Mouse (Mus musculus) liver, embryonic 14.5 days (tissue): ENCODE measurements around the gene Cdk12. TPM values are rescaled to one million over a fixed set of nuclear protein-coding genes. Genes with fewer than 3 reads are reported as not detected.

ENCODE experiments used
- ATAC-seq: fragments of 200-750 bp; cut with Nextera tagmentation; 2 replicates; pipeline ENCODE4 v1.8.0; 2017; ENCODE audit warnings: moderate number of reproducible peaks, mild to moderate bottlenecking, moderate library complexity; ENCODE audit not compliant: insufficient read depth
- DNase-seq, 3 experiments: peaks; one replicate each; pipeline ENCODE4 v3.0.0-alpha.2; 2012 to 2013; ENCODE audit warnings: low read depth in 3 of 3, low spot score in 3 of 3
- H3K27ac ChIP-seq: fragments of 300-500 bp; sonication (generic); 2 replicates; pipeline ENCODE4 v1.5.1; 2014; ENCODE audit warnings: moderate library complexity, mild to moderate bottlenecking, control low read depth, inconsistent platforms
- H3K27me3 ChIP-seq: fragments of 300-500 bp; sonication (generic); 2 replicates; pipeline ENCODE4 v1.6.1; 2014; ENCODE audit warnings: mild to moderate bottlenecking, low read length, moderate library complexity; ENCODE audit not compliant: control insufficient read depth, insufficient read depth
- H3K36me3 ChIP-seq: fragments of 300-500 bp; sonication (generic); replicated peaks from 2 replicates; pipeline ENCODE4 v1.6.1; 2014; ENCODE audit warnings: low read depth; ENCODE audit not compliant: control insufficient read depth, insufficient read depth
- H3K4me1 ChIP-seq, 2 experiments: fragments of 200-500 bp in 1 of 2; fragments of 300-500 bp in 1 of 2; sonication (generic) in 1 of 2; replicated peaks; 2 replicates each; pipeline ENCODE4 v1.6.1; 2012 to 2014; ENCODE audit warnings: antibody characterized with exemption in 1 of 2, inconsistent platforms in 1 of 2, low read length in 1 of 2; ENCODE audit not compliant: control insufficient read depth in 2 of 2, insufficient read depth in 2 of 2
- H3K4me2 ChIP-seq: fragments of 300-500 bp; sonication (generic); 2 replicates; pipeline ENCODE4 v1.6.1; 2014; ENCODE audit warnings: low read depth, mild to moderate bottlenecking, control low read depth, moderate library complexity
- H3K4me3 ChIP-seq, 2 experiments: fragments of 200-500 bp in 1 of 2; fragments of 300-500 bp in 1 of 2; sonication (generic) in 1 of 2; 2 replicates each; pipeline ENCODE4 v1.5.1; 2012 to 2014; ENCODE audit warnings: low read depth in 2 of 2, low read length in 2 of 2, mild to moderate bottlenecking in 2 of 2, control low read depth in 1 of 2, inconsistent platforms in 1 of 2, moderate library complexity in 1 of 2; ENCODE audit not compliant: insufficient read depth in 1 of 2
- H3K9ac ChIP-seq: fragments of 300-500 bp; sonication (generic); replicated peaks from 2 replicates; pipeline ENCODE4 v1.6.1; 2014; ENCODE audit warnings: mild to moderate bottlenecking, control low read depth, moderate library complexity
- H3K9me3 ChIP-seq: fragments of 300-500 bp; sonication (generic); 2 replicates; pipeline ENCODE4 v1.6.1; 2016; ENCODE audit warnings: low read length, mixed read lengths; ENCODE audit not compliant: control insufficient read depth
- CTCF ChIP-seq: IDR thresholded peaks from 2 replicates; pipeline ENCODE4 v1.5.1; 2016; ENCODE audit warnings: antibody characterized with exemption, low read depth, control low read depth
- EP300 ChIP-seq: IDR thresholded peaks from 2 replicates; pipeline ENCODE4 v1.6.1; 2016; ENCODE audit warnings: antibody characterized with exemption, low read depth
- WGBS: fragments of 180-500 bp; shearing (Covaris S2); extraction: QIAGEN DNeasy Blood & Tissue Kit; methylation state at CpG from one replicate; pipeline ENCODE4 v1.1.7; 2014; ENCODE audit not compliant: insufficient replicate concordance; 5-methylcytosine and 5-hydroxymethylcytosine counted together
- polyA plus RNA-seq, 2 experiments: library from polyadenylated mRNA; depleted of rRNA in 1 of 2; stranded (reverse) in 1 of 2; unstranded in 1 of 2; fragments of >200 nt; fragmentation: Nextera tagmentation in 1 of 2; extraction: Ambion mirVana in 1 of 2; gene quantifications; 2 replicates each; pipeline versions ENCODE4 v1.2.1 to v1.2.3; 2012 to 2014

The Cdk12 gene
- polyA plus RNA-seq, 2 experiments = 4.7 to 9.8 TPM

DNA sequence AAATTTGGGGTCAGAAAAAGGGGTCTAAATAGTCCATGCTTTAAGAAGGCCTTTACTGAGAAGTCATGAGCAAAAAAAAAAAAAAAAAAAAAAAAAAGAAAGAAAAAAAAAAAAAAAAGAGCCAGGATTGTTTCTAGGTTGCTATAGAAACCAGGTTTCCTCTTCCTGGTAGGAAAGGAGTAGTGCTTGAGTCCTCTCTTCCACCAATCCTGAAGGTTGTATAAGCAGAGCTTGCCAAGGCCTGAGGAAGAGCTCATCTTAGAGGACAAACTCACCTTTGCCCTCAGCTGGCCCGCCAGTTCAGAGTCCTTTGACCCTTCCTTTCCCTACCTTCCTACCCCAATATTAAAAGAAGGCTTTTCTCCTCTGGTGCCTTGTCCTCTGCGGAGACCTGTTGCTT, 82.5 kb downstream of the Cdk12 start:
- Histone ChIP-seq H3K27me3 (no peaks in the 10 kb centered on the region; the same call in none of the 2 replicates), H3K9me3 (no peaks in the 10 kb centered on the region), H3K4me2 (no peak overlapping the region), H3K9ac (no peak overlapping the region), H3K27ac (no peak overlapping the region), H3K4me3 (no peak overlapping the region), H3K4me1 (no peaks in the 10 kb centered on the region), H3K36me3 (no peaks in the 10 kb centered on the region)
- WGBS = 59% methylated on average over 2 of the region's 2 CpGs
- ATAC-seq (no peak), DNase-seq (no peak)
- TF ChIP-seq CTCF = no peak
- TF ChIP-seq EP300 = no peak

DNA sequence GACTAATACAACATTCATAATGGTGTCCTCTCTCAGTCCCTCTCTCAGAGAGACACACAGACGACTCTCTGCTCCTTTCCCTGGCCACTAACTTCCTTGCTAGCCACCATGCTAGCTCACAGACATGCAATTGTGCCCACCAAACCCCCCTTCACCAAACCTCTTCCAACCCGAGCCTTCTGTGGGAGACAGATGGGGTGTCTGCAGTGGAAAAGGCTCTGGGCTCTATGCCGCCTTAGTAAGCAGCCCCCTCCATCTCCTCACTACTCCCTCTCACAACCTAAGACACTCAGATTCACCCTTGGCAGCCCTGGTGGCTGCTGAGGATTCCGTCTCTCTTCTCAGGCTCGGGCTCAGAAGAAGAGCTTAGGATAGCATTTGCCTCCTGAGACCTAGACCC, 84.7 kb downstream of the Cdk12 start:
- H3K9ac ChIP-seq = no peak overlapping the region
- 31% methylated on average over 5 of the region's 5 CpGs for WGBS
- no peak for ATAC-seq
- no peak overlapping the region for H3K4me2 ChIP-seq
- H3K4me3 ChIP-seq = no peak overlapping the region
- H3K27me3 ChIP-seq = no peaks in the 10 kb centered on the region; the same call in none of the 2 replicates
- H3K4me1 ChIP-seq = no peaks in the 10 kb centered on the region
- no peak for DNase-seq
- TF ChIP-seq CTCF = no peak
- TF ChIP-seq EP300 = no peak
- no peaks in the 10 kb centered on the region for H3K36me3 ChIP-seq
- no peak overlapping the region for H3K27ac ChIP-seq
- H3K9me3 ChIP-seq = no peaks in the 10 kb centered on the region

DNA sequence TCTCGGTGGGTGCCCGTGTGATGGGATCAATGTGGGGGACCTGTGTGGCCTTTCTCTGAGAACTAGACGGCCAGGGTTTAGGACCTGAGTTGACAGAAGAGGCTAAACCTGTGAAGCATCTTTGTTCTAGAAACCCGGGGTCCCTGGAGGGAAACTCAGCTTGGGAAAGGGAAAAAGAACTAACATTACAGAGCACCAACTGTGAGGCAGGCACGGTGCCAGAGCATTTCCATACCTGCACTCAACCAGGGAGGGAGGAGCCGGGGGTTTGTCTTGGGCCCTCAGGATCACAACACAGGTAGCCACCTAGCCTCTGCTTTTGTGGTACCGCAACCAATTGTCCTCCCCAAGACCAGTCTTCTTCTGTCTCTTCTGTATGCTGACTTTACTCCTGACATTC, 85.1 kb downstream of the Cdk12 start:
- Histone ChIP-seq H3K4me1 (no peaks in the 10 kb centered on the region), H3K27ac (no peak overlapping the region), H3K27me3 (no peaks in the 10 kb centered on the region; the same call in none of the 2 replicates), H3K9ac (no peak overlapping the region), H3K9me3 (no peaks in the 10 kb centered on the region), H3K4me3 (no peak overlapping the region), H3K4me2 (no peak overlapping the region), H3K36me3 (no peaks in the 10 kb centered on the region)
- 44% methylated on average over 7 of the region's 7 CpGs for WGBS
- ATAC-seq (no peak), DNase-seq (no peak)
- TF ChIP-seq EP300 (no peak), CTCF (no peak)

DNA sequence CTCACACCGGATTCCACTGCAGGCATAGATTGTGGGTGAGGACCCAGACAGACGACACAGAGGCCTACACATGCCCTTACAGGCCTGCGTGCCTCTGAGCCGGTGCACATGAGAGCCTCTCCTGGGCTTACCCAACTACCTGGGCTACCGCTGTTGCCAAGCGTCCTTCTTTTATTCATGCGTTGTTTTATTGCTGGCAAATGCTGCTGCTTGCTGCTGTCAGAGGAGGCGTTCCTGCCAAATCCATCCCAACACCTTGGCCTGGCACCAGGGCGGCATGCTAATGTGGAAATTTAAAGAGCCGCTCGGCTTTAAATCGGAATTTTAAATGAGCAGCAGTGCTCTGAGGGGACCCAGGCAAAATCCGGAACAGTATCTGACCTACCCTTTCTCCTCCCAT, 87.0 kb downstream of the Cdk12 start:
- no peak for TF ChIP-seq CTCF
- no peak for TF ChIP-seq EP300
- WGBS = 39% methylated on average over 13 of the region's 13 CpGs
- no peaks in the 10 kb centered on the region for H3K9me3 ChIP-seq
- no peak overlapping the region for H3K4me3 ChIP-seq
- H3K9ac ChIP-seq = no peak overlapping the region
- H3K4me1 ChIP-seq = no peaks in the 10 kb centered on the region
- no peak for ATAC-seq
- H3K4me2 ChIP-seq = no peak overlapping the region
- no peak overlapping the region for H3K27ac ChIP-seq
- DNase-seq = no peak
- H3K27me3 ChIP-seq = peaks cover 18% of the 10 kb centered on the region
- H3K36me3 ChIP-seq = no peaks in the 10 kb centered on the region

DNA sequence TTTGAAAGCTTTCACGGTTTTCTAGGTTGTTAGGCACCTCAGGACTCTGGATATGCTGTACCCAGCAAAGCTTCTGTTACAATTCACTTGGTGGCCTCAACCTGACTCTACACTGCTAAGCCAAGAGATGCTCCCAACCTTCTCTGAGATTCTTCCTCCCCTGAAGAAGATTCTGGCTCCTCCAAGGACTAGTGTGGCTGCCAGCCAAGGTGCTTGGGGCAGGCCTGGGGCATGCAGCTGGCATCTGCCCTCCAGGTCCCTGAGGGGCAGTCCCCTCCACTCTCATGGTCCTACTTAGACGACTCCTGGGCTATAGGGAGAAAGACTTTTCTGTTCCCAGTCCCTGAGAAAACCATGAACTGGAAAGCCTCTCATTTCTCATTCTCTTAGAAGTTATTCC, 88.0 kb downstream of the Cdk12 start:
- H3K9me3 ChIP-seq = no peaks in the 10 kb centered on the region
- WGBS = 35% methylated on average over 2 of the region's 2 CpGs
- no peak overlapping the region for H3K27ac ChIP-seq
- H3K36me3 ChIP-seq = no peaks in the 10 kb centered on the region
- H3K27me3 ChIP-seq = peaks cover 28% of the 10 kb centered on the region
- no peak overlapping the region for H3K9ac ChIP-seq
- H3K4me2 ChIP-seq = no peak overlapping the region
- DNase-seq (no peak), ATAC-seq (no peak)
- no peak for TF ChIP-seq CTCF
- no peak for TF ChIP-seq EP300
- no peak overlapping the region for H3K4me3 ChIP-seq
- no peaks in the 10 kb centered on the region for H3K4me1 ChIP-seq

DNA sequence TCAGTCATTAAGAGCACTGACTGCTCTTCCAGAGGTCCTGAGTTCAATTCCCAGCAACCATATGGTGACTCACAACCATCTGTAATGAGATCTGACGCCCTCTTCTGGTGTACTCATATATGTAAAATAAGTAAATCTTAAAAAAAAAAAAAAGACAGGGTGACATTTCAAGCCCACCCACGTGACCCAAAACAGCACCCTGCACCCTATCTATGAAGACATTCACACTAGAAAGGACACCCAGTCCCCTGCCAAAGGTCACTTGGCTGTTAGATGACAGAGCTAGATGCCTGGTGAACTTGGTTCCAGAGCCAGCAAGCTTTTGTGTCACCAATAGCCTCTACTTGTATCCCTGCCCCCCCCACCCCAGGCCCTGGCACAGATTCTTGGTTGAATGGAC, 90.2 kb downstream of the Cdk12 start:
- H3K4me2 ChIP-seq = no peak overlapping the region
- peaks cover 39% of the 10 kb centered on the region for H3K27me3 ChIP-seq
- H3K4me1 ChIP-seq = no peaks in the 10 kb centered on the region; a peak in 1 of 4 replicates
- H3K4me3 ChIP-seq = no peak overlapping the region
- ATAC-seq (no peak), DNase-seq (no peak)
- H3K27ac ChIP-seq = no peak overlapping the region
- H3K36me3 ChIP-seq = no peaks in the 10 kb centered on the region
- 6% methylated on average over 2 of the region's 2 CpGs for WGBS
- H3K9me3 ChIP-seq = no peaks in the 10 kb centered on the region
- H3K9ac ChIP-seq = no peak overlapping the region
- TF ChIP-seq CTCF (no peak), EP300 (no peak)
